Mouse (Mus musculus) forebrain, postnatal 0 days (tissue): ENCODE results near the gene C8g. TPM values are rescaled to one million over a fixed set of nuclear protein-coding genes. Genes with fewer than 3 reads are reported as not detected.
A peak's percentile ranks its signal among the peaks of the same experiment; 100 is the strongest.

Experiments used
- ATAC-seq: fragments of 200-750 bp; cut with Nextera tagmentation; 2 replicates; pipeline ENCODE4 v1.8.0; 2017; ENCODE audit warnings: mild to moderate bottlenecking, moderate library complexity
- DNase-seq: peaks from one replicate; pipeline ENCODE4 v3.0.0-alpha.2; 2015
- H3K27ac ChIP-seq: fragments of 300-500 bp; sonication (generic); 2 replicates; pipeline ENCODE4 v1.5.1; 2014; ENCODE audit warnings: low read depth, mild to moderate bottlenecking, antibody characterized with exemption, low read length, moderate library complexity, mixed read lengths
- H3K27me3 ChIP-seq: fragments of 300-500 bp; sonication (generic); 2 replicates; pipeline ENCODE4 v1.6.1; 2014; ENCODE audit warnings: mild to moderate bottlenecking, low read length, mixed read lengths; ENCODE audit not compliant: insufficient read depth
- H3K36me3 ChIP-seq: fragments of 300-500 bp; sonication (generic); 2 replicates; pipeline ENCODE4 v1.6.1; 2014; ENCODE audit warnings: mild to moderate bottlenecking, moderate library complexity; ENCODE audit not compliant: insufficient read depth
- H3K4me1 ChIP-seq: fragments of 300-500 bp; sonication (generic); 2 replicates; pipeline ENCODE4 v1.6.1; 2014; ENCODE audit warnings: antibody characterized with exemption; ENCODE audit not compliant: insufficient read depth
- H3K4me2 ChIP-seq: fragments of 300-500 bp; sonication (generic); 2 replicates; pipeline ENCODE4 v1.6.1; 2014; ENCODE audit warnings: low read depth, mild to moderate bottlenecking, moderate library complexity
- H3K4me3 ChIP-seq: fragments of 300-500 bp; sonication (generic); 2 replicates; pipeline ENCODE4 v1.5.1; 2014; ENCODE audit warnings: low read depth, low read length, mixed read lengths
- H3K9ac ChIP-seq: fragments of 300-500 bp; sonication (generic); 2 replicates; pipeline ENCODE4 v1.6.1; 2014; ENCODE audit warnings: mild to moderate bottlenecking
- H3K9me3 ChIP-seq: fragments of 300-500 bp; sonication (generic); 2 replicates; pipeline ENCODE4 v1.6.1; 2016; ENCODE audit warnings: low read length
- CTCF ChIP-seq: sonication (generic); IDR thresholded peaks from 2 replicates; pipeline ENCODE4 v1.5.1; 2016; ENCODE audit warnings: antibody characterized with exemption, control low read depth, low read depth
- WGBS: fragments of 180-500 bp; shearing (Covaris S2); extraction: QIAGEN DNeasy Blood & Tissue Kit; methylation state at CpG from one replicate; pipeline ENCODE4 v1.1.7; 2014; 5-methylcytosine and 5-hydroxymethylcytosine counted together
- polyA plus RNA-seq: library from polyadenylated mRNA; unstranded; fragments of >200 nt; fragmentation: Nextera tagmentation; extraction: Ambion mirVana; gene quantifications from 2 replicates; pipeline ENCODE4 v1.2.1, GENCODE M21; 2015
- total RNA-seq: library from RNA; depleted of rRNA; stranded (reverse); fragments of >200 nt; gene quantifications from 2 replicates; pipeline ENCODE4 v1.2.3, GENCODE M21; 2014

C8g gene
- total and polyA plus RNA-seq, 2 experiments from 2014 or later, result 2.4 to 4.0 TPM

GRCm38 (mm10) chr2:25541644-25542367 is 40.3 kb upstream of the C8g start:
- TF ChIP-seq CTCF, result no peak

DNA sequence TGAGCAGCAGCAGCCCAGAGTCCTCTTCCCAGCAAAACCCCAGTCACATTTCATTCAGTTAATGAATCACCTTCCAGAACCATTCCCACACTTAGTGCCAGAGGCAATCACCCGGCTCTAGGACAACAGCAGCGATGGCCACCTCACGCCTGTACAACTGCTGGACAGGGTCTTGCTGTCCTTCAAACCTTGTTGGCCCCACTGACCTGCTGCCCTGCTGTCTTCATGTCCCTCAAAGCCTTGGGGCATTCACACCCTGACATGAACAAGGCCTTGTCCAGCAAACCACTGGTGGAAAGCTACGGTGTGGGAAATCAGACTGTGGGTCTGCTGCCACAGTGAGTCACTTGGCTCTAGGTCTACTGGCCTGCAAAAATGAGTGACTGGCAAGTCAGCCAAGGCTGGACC is 39.0 kb upstream of the C8g start:
- Histone ChIP-seq H3K27me3 (no peaks in the 10 kb centered on the region), H3K4me2 (no peak overlapping the region), H3K9me3 (no peaks in the 10 kb centered on the region), H3K4me3 (no peak overlapping the region), H3K36me3 (peaks cover 7% of the 10 kb centered on the region; the same call in 1 of the 2 replicates), H3K27ac (no peak overlapping the region), H3K9ac (no peak overlapping the region), H3K4me1 (no peaks in the 10 kb centered on the region)
- DNase-seq (no peak), ATAC-seq (no peak)
- no peak for TF ChIP-seq CTCF
- WGBS, result 96% methylated on average over 4 of the region's 4 CpGs

More at GRCm38 (mm10) chr2:25541644-25542367, 40.3 kb upstream of the C8g start:
- H3K4me2 ChIP-seq, result no peak overlapping the region
- no peak overlapping the region for H3K9ac ChIP-seq
- no peaks in the 10 kb centered on the region for H3K9me3 ChIP-seq
- H3K27ac ChIP-seq, result no peak overlapping the region
- no peaks in the 10 kb centered on the region for H3K27me3 ChIP-seq
- peaks cover 5% of the 10 kb centered on the region for H3K4me1 ChIP-seq
- 0 out of 2 replicates have a peak, but pooled peaks cover 4% of the 10 kb centered on the region for H3K36me3 ChIP-seq
- DNase-seq, result no peak
- no peak for ATAC-seq
- 92% methylated on average over 10 of the region's 10 CpGs for WGBS
- H3K4me3 ChIP-seq, result no peak overlapping the region

DNA sequence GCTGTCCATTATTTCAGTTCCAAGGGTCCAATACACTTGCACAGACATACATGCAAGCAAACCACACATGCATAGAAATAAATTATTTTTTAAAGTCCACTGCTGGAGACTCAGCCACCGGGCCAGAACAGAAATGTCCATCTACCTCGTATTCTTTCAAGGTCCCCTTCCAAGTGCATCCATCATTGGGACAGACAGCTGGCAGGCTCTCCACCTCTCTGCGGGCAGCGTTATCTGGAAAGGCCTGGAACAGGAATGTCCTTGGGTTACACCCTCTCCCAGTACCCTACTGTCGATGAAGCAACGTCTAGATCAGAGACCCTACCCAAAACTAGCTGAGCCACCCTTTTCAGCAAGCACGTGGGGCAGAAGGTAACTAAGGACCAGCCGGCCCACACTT is 35.0 kb upstream of the C8g start:
- H3K27me3 ChIP-seq, result no peaks in the 10 kb centered on the region
- no peak overlapping the region for H3K27ac ChIP-seq
- 96% methylated on average over 8 of the region's 8 CpGs for WGBS
- no peaks in the 10 kb centered on the region for H3K4me1 ChIP-seq
- H3K36me3 ChIP-seq, result peaks cover 7% of the 10 kb centered on the region; the same call in 1 of the 2 replicates
- H3K9me3 ChIP-seq, result no peaks in the 10 kb centered on the region
- no peak overlapping the region for H3K9ac ChIP-seq
- no peak for TF ChIP-seq CTCF
- no peak overlapping the region for H3K4me3 ChIP-seq
- DNase-seq, result no peak
- no peak for ATAC-seq
- H3K4me2 ChIP-seq, result no peak overlapping the region

DNA sequence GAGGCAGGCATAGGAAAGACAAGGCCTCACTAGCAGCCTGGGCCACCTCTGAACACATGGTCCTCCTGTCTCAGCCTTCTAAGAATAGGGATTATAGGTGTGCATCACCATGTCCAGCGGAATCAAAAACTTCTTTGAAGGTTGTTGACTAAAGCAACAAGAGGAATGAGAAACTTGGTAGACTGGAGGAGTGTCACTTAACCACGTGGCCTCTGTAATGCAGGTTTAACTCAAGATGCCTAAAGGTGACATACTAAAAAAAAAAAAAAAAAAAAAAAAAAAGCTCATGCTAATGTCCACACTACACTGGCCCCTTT is 33.3 kb upstream of the C8g start:
- H3K36me3 ChIP-seq, result peaks cover 14% of the 10 kb centered on the region
- no peaks in the 10 kb centered on the region for H3K4me1 ChIP-seq
- no peak overlapping the region for H3K27ac ChIP-seq
- no peak for ATAC-seq
- H3K9me3 ChIP-seq, result no peaks in the 10 kb centered on the region
- H3K4me3 ChIP-seq, result no peak overlapping the region
- no peak overlapping the region for H3K4me2 ChIP-seq
- no peak for DNase-seq
- WGBS, result 98% methylated on average over 2 of the region's 2 CpGs
- TF ChIP-seq CTCF, result no peak
- H3K27me3 ChIP-seq, result no peaks in the 10 kb centered on the region
- no peak overlapping the region for H3K9ac ChIP-seq

GRCm38 (mm10) chr2:25534178-25534865 is 32.8 kb upstream of the C8g start:
- H3K27me3 ChIP-seq, result no peaks in the 10 kb centered on the region
- no peaks in the 10 kb centered on the region for H3K4me1 ChIP-seq
- H3K9me3 ChIP-seq, result no peaks in the 10 kb centered on the region
- H3K36me3 ChIP-seq, result peaks cover 16% of the 10 kb centered on the region
- 0 out of 2 replicates have a peak, but pooled peaks have one; percentile 29 for ATAC-seq
- 92% methylated on average over 3 of the region's 3 CpGs for WGBS
- no peak overlapping the region for H3K27ac ChIP-seq
- H3K4me3 ChIP-seq, result no peak overlapping the region
- no peak for TF ChIP-seq CTCF
- DNase-seq, result no peak
- H3K9ac ChIP-seq, result no peak overlapping the region
- H3K4me2 ChIP-seq, result no peak overlapping the region

- peaks cover 22% of the 10 kb centered on the region for H3K36me3 ChIP-seq
- no peak for TF ChIP-seq CTCF
- no peak overlapping the region for H3K27ac ChIP-seq
- ATAC-seq (no peak), DNase-seq (no peak)
- WGBS, result 97% methylated on average over 2 of the region's 2 CpGs
- H3K4me1 ChIP-seq, result no peaks in the 10 kb centered on the region
- no peak overlapping the region for H3K4me2 ChIP-seq
- no peak overlapping the region for H3K9ac ChIP-seq
- no peak overlapping the region for H3K4me3 ChIP-seq
- H3K27me3 ChIP-seq, result no peaks in the 10 kb centered on the region
- H3K9me3 ChIP-seq, result no peaks in the 10 kb centered on the region
These were observed 32.2 kb upstream of the C8g start for GRCm38 (mm10) chr2:25533707-25534106.
